Mouse (Mus musculus) limb, embryonic 14.5 days (tissue): ENCODE results near the gene Nol8. TPM values are rescaled to one million over a fixed set of nuclear protein-coding genes. Genes with fewer than 3 reads are reported as not detected.

Source experiments
- ATAC-seq: fragments of 200-750 bp; cut with Nextera tagmentation; 2 replicates; pipeline ENCODE4 v1.8.0; 2017; ENCODE audit warnings: low read depth, moderate number of reproducible peaks, moderate TSS enrichment; ENCODE audit not compliant: low FRiP score
- DNase-seq: peaks from one replicate; pipeline ENCODE4 v3.0.0-alpha.2; 2015; ENCODE audit warnings: low spot score
- H3K27ac ChIP-seq: fragments of 300-500 bp; sonication (generic); replicated peaks from 2 replicates; pipeline ENCODE4 v1.5.1; 2014; ENCODE audit warnings: low read depth, mild to moderate bottlenecking, low read length, moderate library complexity, mixed read lengths
- H3K27me3 ChIP-seq: fragments of 300-500 bp; sonication (generic); 2 replicates; pipeline ENCODE4 v1.6.1; 2014; ENCODE audit warnings: low read length, mixed read lengths; ENCODE audit not compliant: control insufficient read depth, insufficient read depth
- H3K36me3 ChIP-seq: fragments of 300-500 bp; sonication (generic); 2 replicates; pipeline ENCODE4 v1.6.1; 2014; ENCODE audit warnings: mild to moderate bottlenecking, low read length, moderate library complexity, mixed read lengths; ENCODE audit not compliant: control insufficient read depth, insufficient read depth
- H3K4me1 ChIP-seq: fragments of 300-500 bp; sonication (generic); 2 replicates; pipeline ENCODE4 v1.6.1; 2014; ENCODE audit warnings: antibody characterized with exemption, low read length, mixed read lengths; ENCODE audit not compliant: control insufficient read depth, insufficient read depth
- H3K4me2 ChIP-seq: fragments of 300-500 bp; sonication (generic); replicated peaks from 2 replicates; pipeline ENCODE4 v1.6.1; 2014; ENCODE audit warnings: low read depth, mild to moderate bottlenecking, low read length, moderate library complexity; ENCODE audit not compliant: severe bottlenecking
- H3K4me3 ChIP-seq: fragments of 300-500 bp; sonication (generic); replicated peaks from 2 replicates; pipeline ENCODE4 v1.5.1; 2014; ENCODE audit warnings: low read length
- H3K9ac ChIP-seq: fragments of 300-500 bp; sonication (generic); 2 replicates; pipeline ENCODE4 v1.6.1; 2014; ENCODE audit warnings: mild to moderate bottlenecking, low read depth, low read length, moderate library complexity; ENCODE audit not compliant: severe bottlenecking
- H3K9me3 ChIP-seq: fragments of 300-500 bp; sonication (generic); 2 replicates; pipeline ENCODE4 v1.6.1; 2016; ENCODE audit warnings: low read length; ENCODE audit not compliant: control insufficient read depth
- POLR2A ChIP-seq: fragments of 200-500 bp; IDR thresholded peaks from 2 replicates; pipeline ENCODE4 v1.8.0; 2012; ENCODE audit warnings: inconsistent platforms, mild to moderate bottlenecking, moderate library complexity, borderline replicate concordance; ENCODE audit not compliant: insufficient read depth, insufficient read length; ENCODE audit errors: extremely low read depth
- WGBS: fragments of 180-500 bp; shearing (Covaris S2); extraction: QIAGEN DNeasy Blood & Tissue Kit; methylation state at CpG from one replicate; pipeline ENCODE4 v1.1.7; 2014; 5-methylcytosine and 5-hydroxymethylcytosine counted together
- polyA plus RNA-seq, 2 experiments: library from polyadenylated mRNA; depleted of rRNA in 1 of 2; stranded (reverse) in 1 of 2; unstranded in 1 of 2; fragments of >200 nt; fragmentation: Nextera tagmentation in 1 of 2; extraction: Ambion mirVana in 1 of 2; gene quantifications; 2 replicates each; pipeline versions ENCODE4 v1.2.1 to v1.2.3; 2012 to 2014

The Nol8 gene
- polyA plus RNA-seq, 2 experiments: 9.8 to 13.6 TPM

GRCm38 (mm10) chr13:49643669-49644362 lies 9.1 kb upstream of the Nol8 start:
- ATAC-seq (no peak), DNase-seq (no peak)
- H3K36me3 ChIP-seq: no peaks in the 10 kb centered on the region
- H3K9ac ChIP-seq: no peak overlapping the region
- TF ChIP-seq POLR2A: no peak
- peaks cover 2% of the 10 kb centered on the region; the same call in 1 of the 2 replicates for H3K4me1 ChIP-seq
- no peak overlapping the region for H3K27ac ChIP-seq
- H3K9me3 ChIP-seq: no peaks in the 10 kb centered on the region
- H3K4me3 ChIP-seq: no peak overlapping the region
- no peak overlapping the region for H3K4me2 ChIP-seq
- no peaks in the 10 kb centered on the region for H3K27me3 ChIP-seq

GRCm38 (mm10) chr13:49644731-49645529 lies 7.9 kb upstream of the Nol8 start:
- DNase-seq (peak; percentile 77), ATAC-seq (peak; percentile 30; the same call in 1 of the 2 replicates)
- no peak for TF ChIP-seq POLR2A
- no peaks in the 10 kb centered on the region for H3K9me3 ChIP-seq
- H3K36me3 ChIP-seq: no peaks in the 10 kb centered on the region
- no peak overlapping the region for H3K4me3 ChIP-seq
- H3K4me2 ChIP-seq: no peak overlapping the region
- H3K27ac ChIP-seq: peak overlapping the region; percentile 43; the same call in 1 of the 2 replicates
- no peaks in the 10 kb centered on the region for H3K27me3 ChIP-seq
- peaks cover 2% of the 10 kb centered on the region; the same call in 1 of the 2 replicates for H3K4me1 ChIP-seq
- WGBS: 72% methylated on average over 2 of the region's 2 CpGs
- no peak overlapping the region for H3K9ac ChIP-seq

- Histone ChIP-seq H3K4me3 (no peak overlapping the region), H3K27ac (no peak overlapping the region), H3K4me1 (peaks cover 2% of the 10 kb centered on the region; the same call in 1 of the 2 replicates), H3K27me3 (no peaks in the 10 kb centered on the region), H3K4me2 (no peak overlapping the region), H3K9ac (no peak overlapping the region), H3K36me3 (no peaks in the 10 kb centered on the region), H3K9me3 (no peaks in the 10 kb centered on the region)
- 71% methylated on average over 1 of the region's 1 CpGs for WGBS
- DNase-seq (no peak), ATAC-seq (no peak)
- no peak for TF ChIP-seq POLR2A
Measured at GRCm38 (mm10) chr13:49646019-49646418, 6.9 kb upstream of the Nol8 start.

DNA sequence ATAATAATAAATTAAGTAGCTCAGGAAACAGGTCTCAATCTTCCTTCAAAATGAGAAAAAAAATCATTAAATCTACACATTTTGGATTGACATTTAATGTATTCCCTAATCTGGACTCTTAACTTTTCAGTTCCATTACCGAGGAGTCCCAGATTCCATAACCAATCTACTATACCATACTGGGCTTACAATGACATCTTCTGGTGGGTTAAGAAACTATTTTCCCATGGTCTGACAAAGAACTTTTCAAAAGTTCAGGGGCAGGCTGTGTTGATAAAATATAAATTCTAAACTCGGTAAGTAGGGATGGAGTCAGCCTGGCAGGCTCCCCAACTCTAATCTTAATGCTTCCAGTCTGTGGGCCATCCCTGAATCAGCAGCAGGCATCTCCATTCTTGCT lies 1.7 kb upstream of the Nol8 start:
- H3K4me1 ChIP-seq: peaks cover 11% of the 10 kb centered on the region; the same call in 1 of the 2 replicates
- WGBS: 50% methylated on average over 2 of the region's 2 CpGs
- H3K9me3 ChIP-seq: no peaks in the 10 kb centered on the region
- H3K27me3 ChIP-seq: no peaks in the 10 kb centered on the region
- ATAC-seq (no peak), DNase-seq (no peak)
- H3K4me3 ChIP-seq: 0 out of 2 replicates have a peak overlapping the region, but pooled peaks have one; percentile 72
- 0 out of 2 replicates have a peak overlapping the region, but pooled peaks have one; percentile 5 for H3K9ac ChIP-seq
- peak overlapping the region; percentile 82; the same call in 1 of the 2 replicates for H3K4me2 ChIP-seq
- TF ChIP-seq POLR2A: no peak
- no peaks in the 10 kb centered on the region for H3K36me3 ChIP-seq
- no peak overlapping the region for H3K27ac ChIP-seq

DNA sequence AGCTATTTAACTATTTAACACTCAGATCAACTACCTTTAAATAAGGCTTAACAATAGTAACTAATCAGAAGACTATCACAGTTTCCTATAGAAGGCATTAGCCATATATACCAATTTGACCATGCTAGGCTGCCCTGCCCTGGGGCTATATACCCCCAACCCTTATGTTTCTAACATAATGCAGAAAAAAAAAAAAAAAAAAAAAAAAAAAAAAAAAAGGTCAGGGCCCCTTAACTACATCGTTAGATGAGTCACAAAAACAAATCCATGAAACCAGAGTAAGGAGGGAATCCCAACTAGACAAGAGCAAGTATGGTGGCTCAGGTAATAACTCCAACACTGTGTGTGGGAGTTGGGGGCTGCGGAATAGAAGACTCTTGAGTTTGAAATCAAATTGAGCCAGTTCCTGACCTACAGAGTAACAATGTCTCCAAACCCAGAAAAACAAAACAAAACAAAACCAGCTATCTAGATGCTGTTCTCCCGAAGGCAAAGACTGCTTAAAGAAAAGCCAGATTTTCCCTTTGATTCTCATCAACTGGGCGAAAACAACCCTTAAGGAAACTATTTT lies 1.0 kb upstream of the Nol8 start:
- 0 out of 2 replicates have a peak, but pooled peaks cover 2% of the 10 kb centered on the region for H3K36me3 ChIP-seq
- H3K27ac ChIP-seq: no peak overlapping the region
- H3K27me3 ChIP-seq: no peaks in the 10 kb centered on the region
- peak overlapping the region; percentile 82 for H3K4me2 ChIP-seq
- TF ChIP-seq POLR2A: no peak
- DNase-seq (no peak), ATAC-seq (no peak)
- H3K9me3 ChIP-seq: no peaks in the 10 kb centered on the region
- peak overlapping the region; percentile 72 for H3K4me3 ChIP-seq
- peaks cover 11% of the 10 kb centered on the region; the same call in 1 of the 2 replicates for H3K4me1 ChIP-seq
- peak overlapping the region; percentile 49 for H3K9ac ChIP-seq
- 2% methylated on average over 4 of the region's 4 CpGs for WGBS
